Mouse (Mus musculus) CH12.LX (cell line): ENCODE data around the gene Phb2.

Experiments used
- BHLHE40 ChIP-seq: IDR thresholded peaks from 2 replicates; pipeline ENCODE4 v1.6.1; 2011; ENCODE audit warnings: mild to moderate bottlenecking, low read depth, low read length, improper control_type of control experiment
- CTCF ChIP-seq, 2 experiments: IDR thresholded peaks in 1 of 2; conservative IDR thresholded peaks in 1 of 2; 2 replicates each; pipeline ENCODE4 v1.5.1; 2011 to 2012; ENCODE audit warnings: low read depth in 2 of 2, low read length in 2 of 2, improper control_type of control experiment in 1 of 2, inconsistent platforms in 1 of 2, mild to moderate bottlenecking in 1 of 2, moderate library complexity in 1 of 2
- HCFC1 ChIP-seq: IDR thresholded peaks from 2 replicates; pipeline ENCODE4 v1.6.1; 2012; ENCODE audit warnings: low read depth, mild to moderate bottlenecking, inconsistent platforms, low read length, improper control_type of control experiment
- IRF4 ChIP-seq: IDR thresholded peaks from 2 replicates; pipeline ENCODE4 v1.6.1; 2014; ENCODE audit warnings: low read depth, mild to moderate bottlenecking, inconsistent platforms, low read length, improper control_type of control experiment
- KAT2A ChIP-seq: IDR thresholded peaks from 2 replicates; pipeline ENCODE4 v1.6.1; 2012; ENCODE audit warnings: low read length, improper control_type of control experiment, inconsistent platforms; ENCODE audit not compliant: insufficient replicate concordance
- MAFK ChIP-seq: IDR thresholded peaks from 2 replicates; pipeline ENCODE4 v1.6.1; 2011; ENCODE audit warnings: low read length, improper control_type of control experiment; ENCODE audit not compliant: insufficient replicate concordance
- POLR2A ChIP-seq: IDR thresholded peaks from 2 replicates; pipeline ENCODE4 v1.6.1; 2011; ENCODE audit warnings: low read depth, mild to moderate bottlenecking, improper control_type of control experiment, low read length
- SIN3A ChIP-seq: IDR thresholded peaks from 2 replicates; pipeline ENCODE4 v1.6.1; 2012; ENCODE audit warnings: low read length, improper control_type of control experiment, inconsistent platforms

DNA sequence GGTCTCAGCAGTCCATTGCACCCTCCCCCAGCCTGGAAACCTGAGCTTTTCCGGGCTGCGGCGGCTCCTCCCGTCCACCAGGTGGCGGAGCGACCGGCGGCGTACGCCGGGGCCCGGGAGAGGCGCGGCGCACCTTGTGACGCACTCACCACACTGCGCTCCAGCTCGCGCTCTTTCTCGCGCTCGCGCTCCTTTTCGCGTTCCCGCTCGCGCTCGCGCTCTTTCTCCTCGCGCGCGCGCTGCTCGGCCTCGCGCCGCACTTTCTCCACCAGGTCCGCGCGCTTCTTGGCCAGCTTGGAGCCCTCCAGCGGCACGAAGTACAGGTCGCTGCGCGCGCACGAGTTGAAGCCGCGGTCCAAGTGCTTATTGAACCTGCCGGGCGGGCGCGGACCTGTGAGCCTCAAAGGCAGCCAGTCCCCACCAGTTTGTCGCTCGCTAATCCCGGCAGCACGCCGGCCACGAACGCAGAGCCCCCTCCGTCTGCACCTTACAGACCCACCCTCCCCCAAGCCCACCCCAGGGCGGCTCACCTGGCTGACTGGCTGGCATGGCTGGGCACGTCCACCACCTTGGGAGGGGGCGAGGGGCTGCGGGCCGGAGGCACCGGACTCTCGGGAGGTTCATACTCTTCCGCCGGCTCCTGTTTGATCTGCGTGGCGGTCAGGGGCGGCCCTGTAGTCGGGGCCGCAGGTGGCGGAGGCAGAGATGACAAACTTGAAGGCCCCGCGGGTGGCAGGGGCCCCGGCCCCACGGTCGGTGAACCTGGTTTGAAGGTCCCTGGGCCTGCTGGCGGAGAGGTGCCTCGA is 33.6 kb downstream of the Phb2 start:
- peak; percentile 73 for TF ChIP-seq POLR2A
- peak in 1 of 2 experiments; percentile 87; a peak in 2 of 4 replicates for TF ChIP-seq CTCF (conservative IDR thresholded peaks at IDR 0.05 in 1 of 2, IDR thresholded peaks at IDR 0.05 in 1 of 2; ENCODE audit: low read depth in 2 of 2, low read length in 2 of 2)
- peak; percentile 84; the same call in 1 of the 2 replicates for TF ChIP-seq KAT2A
- peak; percentile 41; the same call in 1 of the 2 replicates for TF ChIP-seq MAFK
- peak; percentile 86 for TF ChIP-seq IRF4
- peak; percentile 89 for TF ChIP-seq SIN3A
- TF ChIP-seq HCFC1: peak; percentile 90
- no peak for TF ChIP-seq BHLHE40
